Mouse (Mus musculus): ENCODE results near the gene Add1. TPM values are rescaled to one million over a fixed set of nuclear protein-coding genes. Genes with fewer than 3 reads are reported as not detected.

Gene Add1
- polyA plus RNA-seq, 1 experiment from 2014 or later = 182 TPM

GRCm38 (mm10) chr5:34535831-34536230 lies 37.6 kb upstream of the Add1 start:
- H3K4me3 ChIP-seq = no peak overlapping the region
- no peaks in the 10 kb centered on the region for H3K36me3 ChIP-seq (replicated peaks)
- WGBS = 85% methylated on average over 7 of the region's 7 CpGs
- H3K9me3 ChIP-seq = no peaks in the 10 kb centered on the region
- H3K27me3 ChIP-seq (ENCODE audit: poor library complexity, severe bottlenecking) = no peaks in the 10 kb centered on the region
- no peak overlapping the region for H3K27ac ChIP-seq
- DNase-seq (ENCODE audit: extremely low spot score, low spot score) = no peak
- peaks cover 3% of the 10 kb centered on the region; the same call in 1 of the 2 replicates for H3K4me1 ChIP-seq

DNA sequence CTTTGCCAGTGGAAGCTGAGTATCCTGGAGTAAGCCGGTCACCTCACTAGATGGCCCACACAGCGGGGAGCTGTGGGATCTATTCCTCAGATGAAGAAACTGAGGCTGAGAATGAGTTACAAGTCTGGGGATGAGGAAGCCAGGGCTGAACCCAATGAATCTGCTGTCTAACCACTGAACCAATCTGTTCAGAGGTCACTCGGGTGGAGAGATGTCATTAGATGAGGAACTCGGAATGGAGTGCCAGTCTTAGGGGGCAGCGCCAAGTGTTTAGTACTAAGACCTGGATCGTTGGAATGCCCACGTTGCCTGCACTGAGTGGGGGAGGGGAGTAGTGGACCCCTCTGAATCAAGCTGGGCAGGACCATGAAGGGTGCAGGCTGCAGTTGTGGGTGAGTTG lies 35.4 kb upstream of the Add1 start:
- Histone ChIP-seq H3K4me1 (peaks cover 3% of the 10 kb centered on the region; the same call in 1 of the 2 replicates), H3K27me3 (ENCODE audit: poor library complexity, severe bottlenecking) (no peaks in the 10 kb centered on the region), H3K36me3 (replicated peaks) (no peaks in the 10 kb centered on the region), H3K9me3 (no peaks in the 10 kb centered on the region), H3K27ac (no peak overlapping the region), H3K4me3 (no peak overlapping the region)
- DNase-seq (ENCODE audit: extremely low spot score, low spot score) = no peak
- 79% methylated on average over 7 of the region's 7 CpGs for WGBS

- Histone ChIP-seq H3K27ac (no peak overlapping the region), H3K36me3 (replicated peaks) (no peaks in the 10 kb centered on the region), H3K27me3 (ENCODE audit: poor library complexity, severe bottlenecking) (no peaks in the 10 kb centered on the region), H3K9me3 (no peaks in the 10 kb centered on the region), H3K4me1 (peaks cover 3% of the 10 kb centered on the region; the same call in 1 of the 2 replicates), H3K4me3 (no peak overlapping the region)
- no peak for DNase-seq (ENCODE audit: extremely low spot score, low spot score)
- 31% methylated on average over 5 of the region's 5 CpGs for WGBS
Observed at GRCm38 (mm10) chr5:34538527-34538926, 34.9 kb upstream of the Add1 start.

GRCm38 (mm10) chr5:34539121-34539520 lies 34.3 kb upstream of the Add1 start:
- no peaks in the 10 kb centered on the region for H3K36me3 ChIP-seq (replicated peaks)
- WGBS = 91% methylated on average over 2 of the region's 2 CpGs
- H3K4me3 ChIP-seq = no peak overlapping the region
- peaks cover 3% of the 10 kb centered on the region; the same call in 1 of the 2 replicates for H3K4me1 ChIP-seq
- H3K27me3 ChIP-seq (ENCODE audit: poor library complexity, severe bottlenecking) = no peaks in the 10 kb centered on the region
- DNase-seq (ENCODE audit: extremely low spot score, low spot score) = no peak
- no peak overlapping the region for H3K27ac ChIP-seq
- H3K9me3 ChIP-seq = no peaks in the 10 kb centered on the region

DNA sequence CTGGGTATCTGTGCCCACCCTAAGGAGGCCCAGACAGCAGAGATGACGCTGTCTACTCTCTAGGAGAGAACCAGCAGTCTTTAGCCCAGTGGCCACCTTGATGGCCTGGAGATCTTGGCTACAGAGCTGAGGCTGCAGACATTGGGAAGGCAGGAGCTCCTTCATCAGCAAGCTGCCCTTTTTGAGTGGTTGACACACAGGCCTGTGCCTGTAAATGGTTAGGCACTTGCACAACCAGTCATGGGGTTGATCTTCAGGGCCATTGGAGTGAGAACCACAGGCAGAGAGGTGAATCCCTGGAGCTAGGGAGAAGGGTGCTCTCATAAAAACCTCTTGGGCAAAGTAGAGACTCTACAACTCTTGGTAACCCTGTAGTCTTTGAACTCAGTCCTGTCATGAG lies 31.3 kb upstream of the Add1 start:
- H3K27me3 ChIP-seq (ENCODE audit: poor library complexity, severe bottlenecking) = no peaks in the 10 kb centered on the region
- no peak overlapping the region for H3K27ac ChIP-seq
- WGBS = 89% methylated on average over 1 of the region's 1 CpGs
- no peaks in the 10 kb centered on the region for H3K36me3 ChIP-seq (replicated peaks)
- H3K9me3 ChIP-seq = no peaks in the 10 kb centered on the region
- peaks cover 3% of the 10 kb centered on the region; the same call in 1 of the 2 replicates for H3K4me1 ChIP-seq
- no peak for DNase-seq (ENCODE audit: extremely low spot score, low spot score)
- no peak overlapping the region for H3K4me3 ChIP-seq

GRCm38 (mm10) chr5:34543114-34543513 lies 30.4 kb upstream of the Add1 start:
- no peaks in the 10 kb centered on the region for H3K27me3 ChIP-seq (ENCODE audit: poor library complexity, severe bottlenecking)
- H3K27ac ChIP-seq = no peak overlapping the region
- WGBS = 64% methylated on average over 4 of the region's 4 CpGs
- no peak overlapping the region for H3K4me3 ChIP-seq
- H3K4me1 ChIP-seq = peaks cover 3% of the 10 kb centered on the region; the same call in 1 of the 2 replicates
- DNase-seq (ENCODE audit: extremely low spot score, low spot score) = no peak
- no peaks in the 10 kb centered on the region for H3K9me3 ChIP-seq
- no peaks in the 10 kb centered on the region for H3K36me3 ChIP-seq (replicated peaks)

DNA sequence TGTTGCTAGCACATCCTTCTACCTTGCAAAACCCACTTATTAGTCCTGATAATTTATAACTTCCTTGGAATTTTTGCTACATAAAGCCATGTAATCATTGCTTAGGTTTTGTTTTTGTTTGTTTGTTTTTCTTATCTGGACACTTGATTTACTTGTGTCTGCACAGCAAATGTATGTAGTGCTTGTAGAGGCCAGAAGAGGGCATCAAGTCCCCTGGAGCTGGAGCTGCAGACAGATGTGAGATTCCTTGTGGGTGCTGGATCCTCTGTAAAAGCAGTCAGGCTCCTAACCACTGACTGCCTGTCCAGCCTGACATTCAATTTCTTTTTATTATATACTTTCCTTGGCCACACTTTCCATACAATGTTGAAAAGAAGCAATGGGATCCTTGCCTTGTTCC lies 26.1 kb upstream of the Add1 start:
- DNase-seq (ENCODE audit: extremely low spot score, low spot score) = no peak
- Histone ChIP-seq H3K36me3 (replicated peaks) (peaks cover 15% of the 10 kb centered on the region), H3K27ac (no peak overlapping the region), H3K4me3 (no peak overlapping the region), H3K4me1 (peaks cover 26% of the 10 kb centered on the region), H3K9me3 (no peaks in the 10 kb centered on the region), H3K27me3 (ENCODE audit: poor library complexity, severe bottlenecking) (peaks cover 9% of the 10 kb centered on the region; the same call in 1 of the 2 replicates)

DNA sequence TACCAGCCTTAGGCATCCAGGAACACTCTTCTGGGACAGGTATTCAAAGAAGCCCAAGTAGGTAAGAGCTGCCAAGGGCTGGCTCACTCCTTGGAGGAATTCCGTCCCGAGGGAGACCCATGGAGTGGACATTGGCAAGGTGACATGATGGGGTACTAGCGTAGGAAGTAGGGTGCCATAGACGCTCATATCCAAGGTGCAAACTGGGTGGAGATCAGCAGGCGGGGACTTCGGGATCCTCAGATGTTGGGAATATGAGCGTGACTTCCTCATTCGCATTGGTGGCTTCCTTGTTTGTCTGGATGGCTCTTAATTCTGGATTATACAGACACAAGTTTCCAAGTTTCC lies 24.4 kb upstream of the Add1 start:
- Histone ChIP-seq H3K36me3 (replicated peaks) (peaks cover 32% of the 10 kb centered on the region), H3K27ac (peak overlapping the region; percentile 97), H3K27me3 (ENCODE audit: poor library complexity, severe bottlenecking) (peaks cover 9% of the 10 kb centered on the region; the same call in 1 of the 2 replicates), H3K9me3 (no peaks in the 10 kb centered on the region), H3K4me1 (peaks cover 26% of the 10 kb centered on the region), H3K4me3 (peak overlapping the region; percentile 92)
- DNase-seq (ENCODE audit: extremely low spot score, low spot score) = no peak
- WGBS = 28% methylated on average over 8 of the region's 8 CpGs

DNA sequence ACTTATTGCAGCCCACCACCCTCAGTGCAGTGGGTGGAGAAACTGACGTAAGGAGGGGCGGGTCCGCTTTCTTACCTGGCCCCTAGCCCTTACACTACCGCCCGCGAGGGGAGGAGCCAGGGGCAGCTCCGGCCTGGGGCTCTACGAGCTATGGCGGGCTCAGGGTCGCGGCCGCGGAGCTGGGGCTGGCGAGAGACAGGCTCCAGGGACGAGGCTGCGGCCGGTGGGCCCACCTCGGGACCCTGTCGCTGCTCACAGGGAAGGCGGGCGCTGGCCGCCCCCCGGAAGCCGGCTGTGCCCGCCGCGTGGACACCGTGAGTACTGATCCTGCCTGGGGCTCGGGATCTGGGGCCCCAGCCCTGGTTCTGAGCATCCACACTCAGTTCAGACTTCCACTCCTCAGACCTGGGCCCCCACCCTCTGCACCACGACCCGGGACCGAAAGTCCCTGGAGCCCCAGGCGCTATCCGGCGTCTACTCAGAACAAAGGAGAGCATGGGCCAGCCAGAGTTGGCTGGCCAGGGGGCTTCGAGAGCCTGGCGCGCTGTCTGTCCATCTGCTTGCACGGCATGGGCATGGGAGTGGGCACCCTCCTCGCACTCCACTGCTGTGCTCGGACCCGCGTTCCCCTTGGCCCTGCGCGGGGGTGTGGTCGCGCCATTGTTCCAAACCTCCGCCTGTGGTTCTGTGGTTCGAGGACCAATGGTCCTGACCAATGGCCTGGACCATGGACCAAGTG lies 23.8 kb upstream of the Add1 start:
- peak overlapping the region; percentile 97 for H3K27ac ChIP-seq

GRCm38 (mm10) chr5:34550251-34550650 lies 23.2 kb upstream of the Add1 start:
- Histone ChIP-seq H3K27ac (peak overlapping the region; percentile 97), H3K9me3 (no peaks in the 10 kb centered on the region), H3K27me3 (ENCODE audit: poor library complexity, severe bottlenecking) (peaks cover 9% of the 10 kb centered on the region; the same call in 1 of the 2 replicates), H3K4me1 (peaks cover 26% of the 10 kb centered on the region), H3K4me3 (peak overlapping the region; percentile 92), H3K36me3 (replicated peaks) (peaks cover 43% of the 10 kb centered on the region)
- no peak for DNase-seq (ENCODE audit: extremely low spot score, low spot score)
- WGBS = 21% methylated on average over 6 of the region's 6 CpGs

More for the DNA sequence above, 23.8 kb upstream of the Add1 start:
- Histone ChIP-seq H3K9me3 (no peaks in the 10 kb centered on the region), H3K4me3 (peak overlapping the region; percentile 92), H3K36me3 (replicated peaks) (peaks cover 37% of the 10 kb centered on the region), H3K4me1 (peaks cover 26% of the 10 kb centered on the region), H3K27me3 (ENCODE audit: poor library complexity, severe bottlenecking) (peaks cover 9% of the 10 kb centered on the region; the same call in 1 of the 2 replicates)
- DNase-seq (ENCODE audit: extremely low spot score, low spot score) = peak; percentile 78
- 0% methylated on average over 49 of the region's 49 CpGs for WGBS

DNA sequence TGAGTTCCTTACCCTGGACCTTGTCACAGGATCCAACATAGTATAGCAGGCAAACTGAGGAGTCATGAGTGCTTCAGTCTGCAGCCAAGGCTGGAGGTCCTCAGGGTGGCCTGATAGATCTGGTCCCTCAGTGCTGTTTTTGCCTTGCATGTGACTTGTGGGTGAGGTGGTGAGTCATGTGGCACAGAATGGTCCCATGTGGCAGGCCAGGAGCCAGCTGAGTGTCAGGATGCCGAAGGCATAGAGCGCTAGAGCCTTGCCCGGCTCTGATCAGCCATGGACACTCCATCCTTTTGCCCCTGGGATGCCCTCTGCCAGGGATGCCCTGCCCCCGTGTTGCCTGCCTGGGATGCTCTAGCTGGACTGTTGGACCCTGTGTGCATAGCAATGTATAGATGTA lies 21.6 kb upstream of the Add1 start:
- peaks cover 26% of the 10 kb centered on the region for H3K4me1 ChIP-seq
- WGBS = 96% methylated on average over 4 of the region's 4 CpGs
- no peaks in the 10 kb centered on the region for H3K9me3 ChIP-seq
- peaks cover 9% of the 10 kb centered on the region; the same call in 1 of the 2 replicates for H3K27me3 ChIP-seq (ENCODE audit: poor library complexity, severe bottlenecking)
- no peak for DNase-seq (ENCODE audit: extremely low spot score, low spot score)
- no peak overlapping the region for H3K4me3 ChIP-seq
- H3K27ac ChIP-seq = no peak overlapping the region
- H3K36me3 ChIP-seq (replicated peaks) = peaks cover 59% of the 10 kb centered on the region

DNA sequence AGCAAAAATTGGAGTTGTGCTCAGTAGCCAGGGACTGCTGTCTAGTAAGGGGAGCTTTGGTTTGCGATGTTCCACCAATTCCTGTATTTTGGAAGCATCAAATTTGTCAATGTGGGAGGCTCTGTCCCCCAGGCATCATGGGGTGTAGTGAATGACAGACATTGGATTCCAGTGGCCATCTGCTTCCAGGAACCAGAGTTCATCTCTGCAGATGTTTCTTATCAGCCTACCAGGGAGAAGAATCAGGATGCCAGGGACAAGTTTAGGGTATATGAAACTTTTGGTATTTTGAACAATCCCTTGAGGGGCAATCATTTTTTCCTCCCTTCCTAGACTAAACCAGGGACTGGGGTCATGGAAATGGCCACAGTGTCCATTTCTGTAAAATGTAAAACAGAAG lies 9.6 kb upstream of the Add1 start:
- 88% methylated on average over 1 of the region's 1 CpGs for WGBS
- no peak for DNase-seq (ENCODE audit: extremely low spot score, low spot score)
- Histone ChIP-seq H3K27ac (no peak overlapping the region), H3K4me1 (no peaks in the 10 kb centered on the region), H3K27me3 (ENCODE audit: poor library complexity, severe bottlenecking) (no peaks in the 10 kb centered on the region), H3K36me3 (replicated peaks) (peaks cover 55% of the 10 kb centered on the region), H3K4me3 (no peak overlapping the region), H3K9me3 (no peaks in the 10 kb centered on the region)

DNA sequence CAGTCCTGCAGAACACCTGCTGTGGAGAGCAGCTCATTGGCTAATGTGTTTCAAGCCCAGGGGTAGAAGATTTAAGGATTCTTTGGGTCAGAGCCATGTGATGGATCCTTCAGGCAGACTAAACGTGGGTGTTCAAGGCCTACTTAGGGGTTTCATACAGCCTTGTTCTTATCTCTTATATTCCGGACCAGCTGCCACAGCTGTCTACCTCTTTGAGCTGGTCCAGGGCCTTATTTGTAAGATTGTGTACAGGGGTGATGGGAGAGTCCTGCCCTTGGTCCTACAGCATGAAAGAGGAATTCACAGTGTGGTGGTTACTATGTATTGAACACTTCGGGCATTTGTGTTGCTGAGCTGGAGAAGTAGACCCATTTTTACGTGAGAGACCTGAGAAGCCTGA lies 9.2 kb upstream of the Add1 start:
- 92% methylated on average over 4 of the region's 4 CpGs for WGBS
- no peaks in the 10 kb centered on the region for H3K9me3 ChIP-seq
- H3K4me1 ChIP-seq = no peaks in the 10 kb centered on the region
- no peak overlapping the region for H3K4me3 ChIP-seq
- H3K27ac ChIP-seq = no peak overlapping the region
- DNase-seq (ENCODE audit: extremely low spot score, low spot score) = no peak
- H3K27me3 ChIP-seq (ENCODE audit: poor library complexity, severe bottlenecking) = no peaks in the 10 kb centered on the region
- H3K36me3 ChIP-seq (replicated peaks) = peaks cover 51% of the 10 kb centered on the region

Measured in forebrain, embryonic 10.5 days (tissue).